Mouse (Mus musculus) cerebellum, postnatal 25 days (tissue): ENCODE results near the gene Ccdc194.

Experiments used
- DNase-seq, 2 experiments: peaks; one replicate each; pipeline ENCODE4 v3.0.0; 2021; ENCODE audit warnings: mixed read lengths in 2 of 2

The Ccdc194 gene

DNA sequence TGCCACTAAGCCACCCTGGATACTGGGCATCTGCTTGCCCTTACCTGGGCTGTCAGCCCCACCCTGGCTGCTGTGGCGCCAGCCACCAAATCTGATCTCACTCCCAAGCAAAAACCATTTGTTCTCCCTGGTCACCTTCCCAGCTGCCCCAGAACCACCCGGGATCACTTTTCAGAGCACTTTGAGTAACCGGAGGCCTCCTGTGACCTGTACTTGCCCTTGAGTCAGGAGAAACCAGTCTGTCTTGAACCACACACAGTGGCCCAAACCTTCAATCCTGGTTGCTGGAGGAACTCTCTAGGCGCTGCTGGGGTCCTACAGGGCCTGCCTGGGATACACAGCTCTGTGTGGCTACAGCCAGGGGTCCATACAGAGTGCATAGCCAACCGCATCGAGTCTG, 27.3 kb upstream of the Ccdc194 start:
- no peak for DNase-seq

DNA sequence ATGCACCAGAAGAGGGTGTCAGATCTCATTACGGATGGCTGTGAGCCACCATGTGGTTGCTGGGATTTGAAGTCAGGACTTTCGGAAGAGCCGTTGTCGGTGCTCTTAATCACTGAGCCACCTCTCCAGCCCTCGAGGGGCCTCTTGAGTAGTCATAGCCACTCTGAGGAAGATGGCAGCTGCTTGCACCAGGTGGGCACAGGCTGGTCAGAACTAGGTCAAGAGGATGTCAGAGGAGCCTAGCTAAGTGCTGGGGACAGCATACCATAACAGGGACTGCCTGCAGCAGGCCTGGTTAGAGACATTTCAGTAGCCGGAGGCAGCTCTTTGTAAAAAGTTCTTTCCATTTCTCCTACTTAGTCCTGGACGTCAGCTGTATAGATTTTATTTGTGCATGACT, 25.2 kb upstream of the Ccdc194 start:
- DNase-seq, result no peak

DNA sequence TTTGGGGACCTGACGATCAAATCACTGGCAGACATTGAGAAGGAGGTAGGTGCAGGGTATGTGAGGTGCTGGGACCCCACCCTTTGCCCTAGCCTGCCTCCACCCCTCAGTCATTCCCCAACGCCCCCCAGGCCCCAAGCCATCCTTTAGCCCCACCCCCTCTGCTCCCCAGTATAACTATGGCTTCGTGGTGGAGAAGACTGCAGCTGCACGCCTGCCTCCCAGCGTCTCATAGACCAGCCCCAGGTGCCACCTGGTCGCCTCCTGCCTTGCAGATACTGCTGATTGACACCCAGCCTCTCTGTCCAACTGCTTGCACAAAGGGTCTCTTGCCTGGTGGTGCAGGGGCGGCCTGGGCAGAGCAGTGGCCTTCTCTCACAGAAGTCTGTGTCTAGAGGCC, 22.1 kb upstream of the Ccdc194 start:
- no peak for DNase-seq

DNA sequence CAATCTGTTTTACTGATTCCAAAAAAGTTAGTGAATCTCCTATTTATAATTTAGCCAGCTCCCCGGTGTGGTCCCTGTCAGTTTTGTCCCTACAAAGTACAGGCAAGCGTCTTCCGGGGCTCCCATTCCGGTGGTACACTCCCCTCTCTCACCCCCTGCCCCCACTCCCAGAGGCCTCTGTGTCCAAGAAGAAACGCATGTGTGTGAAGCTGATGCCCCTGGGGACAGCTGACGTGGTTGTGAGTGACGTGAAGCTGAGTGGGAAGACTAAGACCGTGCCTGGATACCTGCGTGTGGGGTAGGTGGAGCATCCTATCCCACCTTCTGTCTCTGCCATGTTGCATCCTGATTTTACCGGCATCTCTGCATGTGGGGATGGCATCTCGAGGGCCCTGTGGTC, 19.5 kb upstream of the Ccdc194 start:
- DNase-seq, result no peak

DNA sequence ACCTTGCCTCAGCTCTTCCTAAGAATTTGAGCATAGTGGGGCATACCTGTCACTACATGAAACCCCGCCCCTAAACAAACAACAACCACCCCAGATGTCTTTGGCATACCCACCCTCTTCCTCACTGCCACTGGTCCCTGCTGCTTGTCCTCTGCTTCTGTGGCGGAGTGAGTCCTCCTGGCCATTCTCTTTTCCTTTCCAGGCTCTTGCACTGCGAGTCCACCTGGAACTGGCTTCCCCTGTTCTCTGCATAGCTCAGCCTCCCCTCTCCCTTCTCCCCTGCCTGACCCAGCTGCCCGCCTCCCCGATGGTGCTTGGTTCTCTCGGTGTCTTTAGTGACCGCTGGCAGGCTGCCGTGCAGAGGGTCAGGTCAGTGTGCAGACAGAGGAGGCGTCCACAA, 18.2 kb upstream of the Ccdc194 start:
- no peak for DNase-seq

DNA sequence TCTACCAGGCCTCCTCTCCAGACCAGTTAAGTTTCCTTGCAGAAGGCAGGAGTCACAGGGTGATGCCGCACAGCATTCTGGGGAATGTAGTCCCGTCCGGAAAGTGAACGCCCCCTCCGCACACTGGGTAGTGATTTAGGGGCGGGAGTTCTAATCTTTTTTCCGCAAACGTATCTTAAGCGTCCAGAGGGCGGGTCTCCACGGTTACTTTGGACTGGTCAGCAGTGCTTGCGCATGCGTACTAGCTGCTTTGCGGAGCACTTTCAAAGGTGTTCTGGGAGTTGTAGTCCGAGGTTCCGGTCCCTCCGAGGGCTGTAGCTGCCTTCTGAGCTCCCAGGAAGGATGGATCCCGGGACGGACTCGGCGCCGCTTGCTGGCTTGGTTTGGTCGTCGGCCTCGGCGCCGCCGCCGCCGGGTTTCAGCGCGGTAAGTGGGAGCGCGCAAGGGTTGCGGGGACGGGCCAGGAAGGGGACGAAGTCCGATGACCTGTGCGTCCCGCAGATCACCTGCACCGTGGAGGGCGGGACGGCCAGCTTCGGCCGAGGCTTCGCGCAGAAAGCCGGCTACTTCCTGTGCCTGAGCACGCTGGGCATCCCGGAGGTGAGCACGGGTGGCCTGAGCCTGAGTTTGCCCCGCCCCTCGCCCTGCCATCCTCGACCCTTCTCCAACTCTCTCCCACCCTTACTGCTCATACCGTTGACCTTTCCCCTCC, 17.3 kb upstream of the Ccdc194 start, which contains the start of gene Mvb12a:
Mvb12a (plus strand) TSS at position 291 of the 712 bp plus-strand sequence.
- DNase-seq, result peak; percentile 93 to 97

DNA sequence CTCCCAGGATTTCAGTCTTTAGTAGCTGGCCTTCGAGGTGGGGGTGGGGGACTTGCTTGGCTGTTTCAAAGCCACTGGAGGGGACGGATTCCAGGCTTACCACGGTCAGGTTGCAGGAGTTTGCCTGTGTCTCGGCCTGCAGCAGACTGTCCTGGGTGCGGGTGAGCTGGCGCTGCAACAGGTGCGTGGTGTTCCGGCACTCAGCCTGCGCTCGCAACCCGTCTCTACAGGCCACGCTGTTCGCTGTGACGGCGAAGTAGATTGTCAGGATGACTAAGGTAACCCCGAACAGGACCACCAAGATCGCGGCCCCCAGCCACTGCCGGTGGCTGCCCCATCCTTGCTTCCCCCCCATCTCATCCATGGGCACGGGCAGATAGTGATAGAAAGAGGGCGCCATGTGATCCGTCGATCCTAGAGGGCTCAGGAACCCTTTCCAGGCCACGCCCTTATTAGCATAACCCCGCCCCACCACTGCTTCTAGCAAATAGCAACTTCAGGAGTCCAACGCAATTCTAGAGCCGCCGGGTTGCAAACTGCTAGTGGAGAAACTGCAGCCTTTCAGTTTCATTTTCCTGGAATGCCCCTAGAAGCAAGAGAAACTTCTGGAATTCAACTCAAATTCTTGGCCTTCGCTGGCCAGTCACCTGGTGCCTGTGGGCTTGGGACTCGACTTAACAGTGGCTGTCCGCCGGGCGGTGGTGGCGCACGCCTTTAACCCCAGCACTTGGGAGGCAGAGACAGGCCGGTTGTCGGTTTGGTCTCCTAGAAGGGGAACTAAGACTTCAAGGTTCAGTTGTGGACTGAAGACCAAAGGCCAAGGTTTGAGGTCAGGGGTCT, 11.7 kb upstream of the Ccdc194 start, which contains the start of gene Bst2:
Bst2 (minus strand) TSS at position 429 of the 840 bp plus-strand sequence.
- peak in 1 of 2 experiments; percentile 26 for DNase-seq

DNA sequence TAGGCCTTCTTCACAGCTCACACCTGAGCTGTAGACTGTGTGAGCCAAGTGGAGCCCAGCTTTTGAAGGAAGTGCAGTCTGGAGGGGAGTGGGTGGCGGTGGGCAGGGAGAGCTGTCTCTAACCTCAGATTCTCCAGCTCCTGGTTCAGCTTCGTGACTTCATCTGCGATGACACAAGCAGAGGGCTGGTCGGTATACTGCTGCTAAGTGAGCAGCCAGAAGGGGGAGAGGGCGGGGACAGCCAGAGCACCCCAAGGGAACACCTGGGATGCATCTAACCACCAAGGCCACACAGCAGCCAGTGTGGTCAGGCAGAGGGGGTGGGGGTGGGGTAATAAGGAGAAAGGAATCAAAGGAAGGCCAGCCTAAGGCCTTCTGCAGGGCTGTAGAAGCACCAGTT, 10.2 kb upstream of the Ccdc194 start:
- no peak for DNase-seq

DNA sequence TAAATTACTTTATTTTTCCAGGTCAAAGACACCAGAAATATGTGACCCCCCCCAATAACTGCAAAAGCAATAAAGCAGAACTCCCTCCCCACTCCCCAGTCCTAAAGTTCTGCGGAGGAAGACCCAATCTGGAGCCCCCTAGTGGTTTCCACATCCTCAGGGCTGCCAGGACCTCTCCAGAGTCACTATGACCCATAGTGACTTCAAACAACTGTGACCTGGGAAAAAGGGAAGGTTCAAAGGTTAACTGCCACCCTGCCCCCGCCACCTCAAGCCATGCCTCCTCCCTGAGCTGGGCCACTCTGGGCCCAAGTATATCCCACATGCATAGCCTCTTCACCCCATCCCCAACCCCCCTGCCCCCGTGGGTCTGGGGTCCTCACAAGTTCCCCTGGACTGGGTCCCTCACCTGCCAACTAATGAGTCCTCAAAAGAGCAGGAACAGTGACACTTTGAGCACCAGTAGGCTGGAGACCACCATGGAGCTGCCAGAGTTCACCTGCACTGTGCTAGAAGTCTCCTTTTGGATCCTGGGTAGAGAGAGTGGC, 8.8 kb upstream of the Ccdc194 start:
- DNase-seq, result no peak

DNA sequence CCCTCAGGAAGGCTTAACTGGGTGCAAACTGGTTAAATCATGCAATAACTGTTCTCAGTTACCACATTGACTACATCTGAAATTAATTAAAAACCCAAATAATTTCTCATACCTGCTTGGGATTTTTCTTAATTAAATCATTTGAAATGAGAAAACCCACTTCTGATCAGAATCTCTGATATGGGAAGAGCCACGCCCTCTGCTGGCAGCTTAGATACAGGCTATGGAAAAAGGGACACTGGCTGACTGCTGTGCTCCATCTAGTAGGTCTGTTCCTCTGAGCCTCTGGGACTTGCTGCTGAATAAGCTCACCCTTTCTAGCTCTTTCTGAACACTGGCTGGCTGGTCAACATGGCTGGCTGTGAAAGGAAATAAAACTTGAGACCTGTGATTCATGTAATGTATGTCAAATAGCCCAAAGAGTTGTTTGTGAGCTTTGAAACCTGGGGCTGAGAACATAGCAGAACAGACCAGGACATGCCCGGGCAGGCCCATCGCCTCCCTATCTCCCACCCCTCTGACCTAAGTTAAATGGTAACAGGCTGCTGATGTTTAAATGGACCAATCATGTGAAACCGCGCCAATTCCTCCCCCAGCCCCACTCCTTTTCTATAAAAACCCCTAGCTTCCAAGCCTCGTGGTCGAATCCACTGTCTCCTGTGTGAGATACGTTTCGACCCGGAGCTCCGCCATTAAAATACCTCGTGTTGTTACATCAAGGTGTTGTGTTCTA, 5.4 kb upstream of the Ccdc194 start:
- peak; percentile 65 to 80 for DNase-seq

DNA sequence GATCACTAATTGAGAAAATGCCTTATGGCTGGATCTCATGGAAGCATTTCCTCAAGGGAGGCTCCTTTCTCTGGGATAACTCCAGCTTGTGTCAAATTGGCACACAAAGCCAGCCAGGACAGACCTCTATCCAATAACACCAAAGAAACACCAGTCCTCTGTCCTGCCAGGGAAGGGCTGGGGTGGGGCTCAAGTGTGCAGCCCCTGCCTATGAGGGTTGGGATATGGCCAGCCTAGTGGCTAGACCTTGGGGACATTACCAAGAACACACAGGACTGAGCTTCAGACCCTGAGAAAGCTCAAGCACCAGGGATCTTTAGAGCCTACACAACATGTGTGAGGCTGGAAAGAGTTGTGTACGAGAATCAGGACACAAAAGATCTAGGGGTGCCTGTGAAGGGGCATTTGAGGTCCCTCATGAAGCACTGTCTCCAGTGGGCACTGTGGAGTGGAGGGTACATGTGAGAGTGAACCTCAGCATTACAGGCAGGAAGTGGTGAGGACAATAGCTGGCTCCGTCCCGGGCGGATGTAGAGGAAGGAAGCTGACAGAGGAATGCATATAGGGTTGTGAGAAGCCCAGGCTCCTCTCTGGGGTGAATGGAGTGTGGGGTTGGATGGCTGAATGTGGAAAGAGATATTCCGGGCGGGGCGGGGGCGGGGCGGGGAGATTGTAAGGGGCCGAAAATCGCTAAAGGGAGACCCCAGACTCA, 3.0 kb upstream of the Ccdc194 start:
- DNase-seq, result no peak

DNA sequence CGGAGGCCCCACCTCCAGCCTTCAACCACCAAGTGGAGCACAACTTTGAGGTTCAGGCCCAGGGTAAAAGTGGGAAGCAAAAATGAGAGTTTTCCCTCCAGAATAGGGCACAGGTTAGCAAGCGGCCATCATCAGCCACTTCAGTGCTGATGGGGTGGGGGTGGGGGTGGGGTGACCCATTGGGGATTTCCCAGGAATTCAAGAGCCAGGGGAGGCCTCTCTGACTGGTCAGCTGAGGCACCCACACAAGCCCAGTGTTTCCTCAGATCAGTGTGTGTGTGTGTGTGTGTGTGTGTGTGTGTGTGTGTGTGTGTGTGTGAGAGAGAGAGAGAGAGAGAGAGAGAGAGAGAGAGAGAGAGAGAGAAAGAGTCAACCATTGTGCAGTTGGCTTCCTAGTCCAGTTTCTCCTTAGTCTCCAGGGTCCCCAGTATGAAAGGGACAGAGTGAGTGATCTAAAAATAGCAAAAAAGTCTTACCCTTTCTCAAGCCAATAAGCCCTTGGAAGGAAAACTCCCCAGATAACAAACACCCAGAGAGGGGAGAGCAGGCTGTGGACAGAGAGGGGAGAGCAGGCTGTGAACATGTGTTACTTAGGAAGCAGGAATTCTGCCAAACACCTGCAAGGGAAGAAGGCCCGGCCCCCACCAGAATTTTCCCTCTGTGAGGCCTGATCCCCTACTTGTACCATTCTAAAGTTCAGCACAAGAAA, 1.8 kb upstream of the Ccdc194 start:
- DNase-seq, result no peak

DNA sequence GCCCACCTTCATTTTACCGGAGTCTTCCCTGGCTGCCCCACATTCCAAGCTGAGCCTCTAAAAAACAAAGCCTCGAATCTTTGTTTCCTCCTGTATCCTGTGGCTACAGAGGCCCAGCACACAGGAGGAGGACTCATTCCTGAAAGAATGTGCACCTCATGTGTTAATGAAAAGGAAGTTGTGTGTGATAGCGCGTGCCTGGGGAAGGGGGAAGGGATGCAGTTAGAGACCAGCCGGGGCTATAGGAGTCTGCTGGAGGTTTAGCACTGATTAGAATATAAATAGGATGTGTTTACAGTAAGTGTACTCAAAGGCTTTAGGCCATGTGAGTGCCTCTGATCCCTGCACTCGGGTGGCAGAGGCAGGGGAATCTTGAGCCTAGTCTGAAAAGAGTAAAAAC, 761 bp upstream of the Ccdc194 start:
- no peak for DNase-seq

DNA sequence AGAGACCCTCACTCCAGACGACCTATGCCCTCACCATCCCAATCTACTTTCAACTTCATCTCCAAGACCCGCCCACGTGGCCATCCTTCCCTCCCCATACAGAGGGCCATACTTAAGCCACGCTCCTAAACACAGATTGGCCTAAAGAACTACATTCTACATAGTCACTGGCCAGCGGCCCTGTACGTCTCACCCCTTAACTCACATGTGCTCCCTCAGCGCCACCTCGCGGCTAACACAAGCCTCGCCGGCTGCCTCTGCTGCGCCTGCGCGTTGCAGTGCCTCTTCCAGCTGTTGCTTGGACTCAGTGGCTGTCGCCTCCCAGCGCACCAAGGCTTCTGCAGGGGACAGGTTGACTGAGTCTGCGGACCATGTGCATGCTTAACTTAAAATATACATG, 3.9 kb downstream of the Ccdc194 start:
- DNase-seq, result peak; percentile 92 to 96

DNA sequence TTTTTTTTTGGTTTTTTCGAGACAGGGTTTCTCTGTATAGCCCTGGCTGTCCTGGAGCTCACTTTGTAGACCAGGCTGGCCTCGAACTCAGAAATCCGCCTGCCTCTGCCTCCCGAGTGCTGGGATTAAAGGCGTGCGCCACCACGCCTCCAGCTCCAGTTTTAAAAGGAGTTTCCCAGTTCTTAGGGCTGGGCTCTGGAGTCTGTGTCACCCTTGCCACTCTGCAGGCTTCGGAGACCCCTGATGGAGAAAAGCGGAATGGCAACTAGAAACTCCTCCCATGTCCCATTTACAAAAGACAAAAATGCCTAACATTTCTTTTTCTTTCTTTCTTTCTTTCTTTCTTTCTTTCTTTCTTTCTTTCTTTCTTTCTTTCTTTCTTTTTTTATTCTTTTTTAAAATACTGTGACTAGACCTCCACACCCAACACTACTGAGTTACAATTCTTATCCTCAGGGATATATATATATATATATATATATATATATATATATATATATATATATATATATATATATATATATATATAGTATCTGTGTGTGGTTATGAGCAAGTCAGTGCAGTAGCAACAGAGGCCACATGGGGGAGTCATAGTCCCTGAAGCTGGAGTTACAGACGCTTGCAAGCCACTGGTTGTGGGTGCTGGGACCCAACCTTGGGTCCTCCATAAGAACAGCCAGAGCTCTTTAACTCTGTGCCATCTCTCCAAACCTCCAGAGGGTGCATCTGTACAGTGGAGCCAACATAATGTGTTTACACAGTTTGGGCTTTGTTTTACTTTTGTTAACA, 6.3 kb downstream of the Ccdc194 start:
- DNase-seq, result peak; percentile 50 to 74

DNA sequence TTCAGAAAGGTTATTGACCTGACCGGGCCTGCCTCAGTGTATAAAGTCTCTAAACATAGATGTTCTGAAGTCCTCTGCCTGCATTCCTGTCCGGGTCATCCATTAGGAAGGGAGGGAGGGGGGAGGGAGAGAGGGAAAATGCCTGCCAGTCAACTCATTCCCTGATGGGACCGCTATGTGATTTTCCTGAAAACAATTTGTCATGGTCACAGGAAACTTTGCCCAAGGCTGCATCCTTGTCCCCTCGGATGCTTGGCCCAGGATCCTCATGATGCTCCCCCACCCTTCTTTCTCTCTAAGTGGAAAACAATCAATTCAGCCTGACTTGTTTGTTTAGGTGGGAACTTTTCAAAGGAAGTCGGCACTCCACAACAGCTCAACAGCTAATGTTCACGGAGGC, 8.7 kb downstream of the Ccdc194 start:
- DNase-seq, result no peak

DNA sequence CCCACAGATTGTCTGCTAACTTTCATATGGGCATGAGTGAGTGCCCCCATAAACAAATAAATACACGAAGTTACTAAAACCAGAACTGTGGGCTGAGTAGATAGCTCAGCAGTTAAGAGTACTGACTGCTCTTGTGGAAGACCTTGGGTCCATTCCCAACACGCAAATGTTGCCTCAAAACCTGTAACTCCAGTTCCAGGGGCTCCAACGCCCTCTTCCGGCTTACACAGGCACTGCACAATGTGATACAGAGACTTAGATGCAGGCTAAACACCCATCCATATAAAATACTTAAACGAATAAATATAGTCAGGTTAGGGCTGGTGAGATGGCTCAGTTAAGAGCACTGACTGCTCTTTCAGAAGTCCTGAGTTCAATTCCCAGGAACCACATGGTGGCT, 10.5 kb downstream of the Ccdc194 start:
- DNase-seq, result no peak

DNA sequence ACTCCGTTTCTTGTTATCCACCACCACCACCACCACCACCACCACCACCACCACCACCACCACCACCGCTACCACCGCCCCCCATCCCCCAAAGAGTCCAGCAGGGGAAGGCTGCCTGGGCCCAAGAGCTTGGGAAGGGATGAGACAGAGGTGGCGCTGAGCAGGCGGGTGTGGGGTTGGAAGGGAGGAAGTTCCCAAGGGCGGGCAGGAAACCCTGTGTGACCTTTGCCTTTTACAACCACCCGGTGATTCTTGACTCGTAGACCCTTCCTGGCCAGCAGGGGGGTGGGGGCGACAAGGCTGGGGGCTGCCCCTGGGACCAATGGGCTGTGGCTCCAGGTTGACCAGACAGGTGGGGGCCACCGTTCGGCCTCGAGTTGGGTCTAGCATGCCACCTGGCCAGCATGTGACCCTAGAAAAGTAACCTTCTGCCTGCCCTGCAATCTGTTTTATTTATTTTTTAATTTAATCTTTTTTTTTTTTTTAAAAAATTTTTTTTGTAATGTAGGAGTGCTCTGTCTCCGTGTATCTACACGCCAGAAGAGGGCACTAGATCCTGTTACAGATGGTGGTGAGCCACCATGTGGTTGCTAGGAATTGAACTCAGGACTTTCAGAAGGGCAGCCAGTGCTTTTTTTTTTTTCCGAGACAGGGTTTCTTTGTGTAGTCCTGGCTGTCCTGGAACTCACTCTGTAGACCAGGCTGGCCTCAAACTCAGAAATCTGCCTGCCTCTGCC, 12.3 kb downstream of the Ccdc194 start:
- no peak for DNase-seq

DNA sequence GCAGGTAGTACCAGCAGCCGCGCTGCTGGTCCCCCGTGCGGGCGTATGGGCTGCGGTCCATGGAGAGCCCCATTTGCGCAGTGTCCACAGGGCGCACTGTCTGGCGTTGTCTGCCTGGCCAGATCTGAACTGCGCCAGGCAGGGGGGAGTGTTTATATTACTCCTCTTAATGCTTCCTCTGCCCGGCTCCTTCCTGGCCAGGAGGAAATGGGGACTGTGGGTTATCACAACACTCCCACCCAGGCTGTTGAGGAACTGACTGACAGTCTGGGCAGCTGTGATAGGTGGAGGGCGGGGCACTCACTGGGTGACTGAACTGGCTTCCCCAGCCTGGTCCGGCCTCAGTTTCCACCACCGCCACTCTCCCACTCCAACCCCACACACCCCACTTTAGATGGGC, 13.9 kb downstream of the Ccdc194 start, which contains the start of gene Plvap:
Plvap (minus strand) TSS at position 109 of the 400 bp plus-strand sequence.
- DNase-seq, result no peak

DNA sequence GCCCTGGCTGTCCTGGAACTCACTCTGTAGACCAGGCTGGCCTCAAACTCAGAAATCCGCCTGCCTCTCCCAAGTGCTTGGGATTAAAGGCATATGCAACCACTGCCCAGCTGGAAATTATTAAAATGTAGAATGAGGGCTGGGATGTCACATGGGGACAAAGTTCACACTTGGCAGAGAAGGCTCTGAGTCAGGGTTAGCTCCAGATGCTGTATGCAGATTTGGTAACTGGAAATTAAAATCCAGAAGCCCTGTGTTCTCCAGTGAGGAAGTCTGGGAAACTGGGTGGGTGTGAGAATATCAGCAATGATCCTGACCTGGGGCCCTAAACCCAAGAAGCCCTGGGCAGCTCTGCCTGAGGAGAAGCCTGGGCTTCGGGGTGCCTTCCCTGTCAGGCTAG, 16.2 kb downstream of the Ccdc194 start:
- DNase-seq, result no peak
